Mouse (Mus musculus) hindbrain, embryonic 16.5 days (tissue): Measurements from ENCODE around the gene Fam122a. TPM values are rescaled to one million over a fixed set of nuclear protein-coding genes. Genes with fewer than 3 reads are reported as not detected.

ENCODE experiments used
- ATAC-seq: fragments of 200-750 bp; cut with Nextera tagmentation; 2 replicates; pipeline ENCODE4 v1.8.0; 2017; ENCODE audit warnings: moderate TSS enrichment, moderate library complexity
- H3K27ac ChIP-seq: fragments of 300-500 bp; sonication (generic); 2 replicates; pipeline ENCODE4 v1.5.1; 2014; ENCODE audit warnings: low read depth, mild to moderate bottlenecking, control low read depth, low read length, moderate library complexity
- H3K27me3 ChIP-seq: fragments of 300-500 bp; sonication (generic); replicated peaks from 2 replicates; pipeline ENCODE4 v1.6.1; 2014; ENCODE audit warnings: low read length; ENCODE audit not compliant: control insufficient read depth, insufficient read depth
- H3K36me3 ChIP-seq: fragments of 300-500 bp; sonication (generic); 2 replicates; pipeline ENCODE4 v1.6.1; 2014; ENCODE audit warnings: mild to moderate bottlenecking, low read length, moderate library complexity, mixed read lengths; ENCODE audit not compliant: control insufficient read depth, insufficient read depth
- H3K4me1 ChIP-seq: fragments of 300-500 bp; sonication (generic); 2 replicates; pipeline ENCODE4 v1.6.1; 2014; ENCODE audit warnings: low read depth, low read length; ENCODE audit not compliant: control insufficient read depth, insufficient read depth
- H3K4me2 ChIP-seq: fragments of 300-500 bp; sonication (generic); 2 replicates; pipeline ENCODE4 v1.6.1; 2014; ENCODE audit warnings: mild to moderate bottlenecking, low read length, control low read depth, moderate library complexity
- H3K4me3 ChIP-seq: fragments of 300-500 bp; sonication (generic); 2 replicates; pipeline ENCODE4 v1.5.1; 2014; ENCODE audit warnings: mild to moderate bottlenecking, low read length, control low read depth, moderate library complexity
- H3K9ac ChIP-seq: fragments of 300-500 bp; sonication (generic); 2 replicates; pipeline ENCODE4 v1.6.1; 2014; ENCODE audit warnings: low read depth, mild to moderate bottlenecking, control low read depth, low read length, moderate library complexity
- H3K9me3 ChIP-seq: fragments of 300-500 bp; sonication (generic); 2 replicates; pipeline ENCODE4 v1.6.1; 2014; ENCODE audit warnings: mild to moderate bottlenecking, low read length, moderate library complexity; ENCODE audit not compliant: control insufficient read depth
- WGBS: fragments of 180-500 bp; shearing (Covaris S2); extraction: QIAGEN DNeasy Blood & Tissue Kit; methylation state at CpG from one replicate; pipeline ENCODE4 v1.1.7; 2014; 5-methylcytosine and 5-hydroxymethylcytosine counted together
- polyA plus RNA-seq: library from polyadenylated mRNA; unstranded; fragments of >200 nt; fragmentation: Nextera tagmentation; extraction: Ambion mirVana; gene quantifications from 2 replicates; pipeline ENCODE4 v1.2.1, GENCODE M21; 2015

The Fam122a gene
- 52.1 and 53.9 TPM in 2 replicates for polyA plus RNA-seq

DNA sequence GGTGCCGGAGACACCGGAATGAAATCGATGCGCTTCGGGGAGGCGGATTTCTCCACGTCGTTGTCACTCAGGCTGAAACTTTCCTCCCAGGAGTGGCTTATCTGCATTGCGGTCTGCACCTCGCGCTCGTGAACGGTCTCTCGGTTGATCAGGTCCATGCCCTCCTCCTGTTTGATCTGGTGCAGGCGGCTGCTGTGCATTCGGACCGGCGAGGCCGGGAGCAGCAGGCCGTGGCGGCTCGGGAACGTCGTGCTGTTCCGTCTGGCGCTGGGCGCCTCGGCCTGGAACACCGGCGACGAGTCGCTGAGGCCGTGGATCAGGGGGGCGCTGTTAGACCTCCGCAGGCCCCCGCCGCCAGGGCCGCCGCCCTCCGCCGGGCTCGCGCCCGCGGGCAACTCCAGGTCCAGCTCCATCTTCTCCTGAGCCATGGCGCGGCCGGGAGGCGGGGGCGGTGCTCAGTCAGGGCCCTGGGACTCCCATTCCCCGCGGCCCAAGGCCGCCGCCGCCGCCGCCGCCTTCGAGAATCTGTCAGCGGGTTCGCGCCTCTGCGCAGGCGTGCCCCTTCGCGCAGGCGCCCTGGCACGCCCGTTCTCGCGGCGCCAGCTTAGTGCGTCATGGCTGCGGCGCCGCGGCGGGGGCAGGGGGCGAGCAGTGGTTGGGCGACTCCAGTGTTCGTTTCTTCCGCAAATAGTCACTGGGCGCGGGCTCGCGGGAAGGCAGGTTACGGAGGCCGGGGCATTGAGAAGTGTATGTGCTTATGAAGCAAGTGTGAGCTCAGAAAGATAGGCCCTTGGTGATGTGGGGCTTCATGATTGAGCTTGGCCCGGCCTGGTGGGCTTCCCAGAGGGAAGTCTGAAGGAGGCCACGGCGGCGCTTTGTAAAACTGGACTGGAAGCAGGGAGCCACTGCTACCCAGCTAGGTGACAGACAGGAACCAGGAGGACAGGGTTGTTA, at the start of gene Fam122a:
Gene Fam122a, minus strand, starts transcription at position 428 of the 954 bp plus-strand sequence.
- Histone ChIP-seq H3K36me3 (no peaks in the 10 kb centered on the region), H3K9me3 (no peaks in the 10 kb centered on the region), H3K27me3 (no peaks in the 10 kb centered on the region), H3K4me1 (peaks cover 13% of the 10 kb centered on the region), H3K4me3 (peak within 1 kb of the TSS; percentile 86), H3K4me2 (peak within 1 kb of the TSS; percentile 92), H3K9ac (peak within 1 kb of the TSS; percentile 92), H3K27ac (peak within 1 kb of the TSS; percentile 97)
- ATAC-seq, result peak; percentile 99
- WGBS, result under 1% methylated on average over 78 of the region's 92 CpGs

GRCm38 (mm10) chr19:24523476-24524313, 46.5 kb upstream of the Fam122a start:
- 75% methylated on average over 15 of the region's 15 CpGs for WGBS
- Histone ChIP-seq H3K4me1 (no peaks in the 10 kb centered on the region), H3K36me3 (no peaks in the 10 kb centered on the region), H3K27me3 (no peaks in the 10 kb centered on the region), H3K9me3 (no peaks in the 10 kb centered on the region), H3K4me2 (no peak overlapping the region), H3K27ac (no peak overlapping the region), H3K9ac (no peak overlapping the region), H3K4me3 (no peak overlapping the region)
- peak; percentile 27; the same call in 1 of the 2 replicates for ATAC-seq

DNA sequence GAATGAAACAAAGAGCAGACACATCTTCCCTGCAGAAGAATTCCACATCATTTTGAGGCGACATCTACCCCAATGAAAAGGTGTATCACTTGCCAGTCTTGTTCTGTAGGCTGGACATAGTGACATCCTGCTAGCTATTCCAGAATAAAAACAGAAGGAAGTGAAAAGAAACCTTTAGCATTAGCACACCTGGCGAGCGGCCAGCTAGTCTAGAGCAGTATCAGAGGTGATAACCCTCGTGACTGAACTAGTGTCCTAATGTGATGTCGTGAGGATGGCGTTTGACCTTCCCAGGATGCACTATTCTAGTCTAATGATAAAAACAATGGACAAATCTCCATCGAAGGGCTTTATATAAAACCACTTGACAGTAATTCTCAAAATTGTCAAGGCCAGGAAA, 44.8 kb upstream of the Fam122a start:
- Histone ChIP-seq H3K4me2 (no peak overlapping the region), H3K9me3 (no peaks in the 10 kb centered on the region), H3K4me3 (no peak overlapping the region), H3K27ac (no peak overlapping the region), H3K9ac (no peak overlapping the region), H3K36me3 (no peaks in the 10 kb centered on the region), H3K4me1 (no peaks in the 10 kb centered on the region), H3K27me3 (no peaks in the 10 kb centered on the region)
- ATAC-seq, result no peak
- 88% methylated on average over 7 of the region's 7 CpGs for WGBS

DNA sequence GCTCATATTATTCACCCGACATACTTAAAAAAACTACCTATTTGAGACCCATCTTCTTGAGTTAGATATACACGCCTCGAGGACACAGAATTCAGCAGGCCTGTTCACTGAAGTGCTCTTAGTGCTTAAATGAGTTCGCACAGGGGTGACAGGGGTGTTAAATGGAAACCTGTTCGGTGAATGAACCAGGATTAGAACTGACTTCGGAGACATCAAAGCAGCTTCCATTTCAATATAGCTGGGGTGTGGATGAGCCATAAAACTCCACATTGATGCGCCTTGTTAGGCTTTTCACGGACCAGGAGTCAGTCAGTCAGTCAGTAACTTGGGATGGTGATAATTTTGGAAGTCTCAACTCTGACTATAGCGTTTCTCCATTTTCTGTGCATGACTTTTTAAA, 44.0 kb upstream of the Fam122a start:
- no peaks in the 10 kb centered on the region for H3K4me1 ChIP-seq
- H3K4me2 ChIP-seq, result no peak overlapping the region
- no peak for ATAC-seq
- H3K36me3 ChIP-seq, result no peaks in the 10 kb centered on the region
- no peak overlapping the region for H3K27ac ChIP-seq
- no peak overlapping the region for H3K9ac ChIP-seq
- H3K27me3 ChIP-seq, result no peaks in the 10 kb centered on the region
- 88% methylated on average over 9 of the region's 9 CpGs for WGBS
- H3K9me3 ChIP-seq, result no peaks in the 10 kb centered on the region
- no peak overlapping the region for H3K4me3 ChIP-seq

DNA sequence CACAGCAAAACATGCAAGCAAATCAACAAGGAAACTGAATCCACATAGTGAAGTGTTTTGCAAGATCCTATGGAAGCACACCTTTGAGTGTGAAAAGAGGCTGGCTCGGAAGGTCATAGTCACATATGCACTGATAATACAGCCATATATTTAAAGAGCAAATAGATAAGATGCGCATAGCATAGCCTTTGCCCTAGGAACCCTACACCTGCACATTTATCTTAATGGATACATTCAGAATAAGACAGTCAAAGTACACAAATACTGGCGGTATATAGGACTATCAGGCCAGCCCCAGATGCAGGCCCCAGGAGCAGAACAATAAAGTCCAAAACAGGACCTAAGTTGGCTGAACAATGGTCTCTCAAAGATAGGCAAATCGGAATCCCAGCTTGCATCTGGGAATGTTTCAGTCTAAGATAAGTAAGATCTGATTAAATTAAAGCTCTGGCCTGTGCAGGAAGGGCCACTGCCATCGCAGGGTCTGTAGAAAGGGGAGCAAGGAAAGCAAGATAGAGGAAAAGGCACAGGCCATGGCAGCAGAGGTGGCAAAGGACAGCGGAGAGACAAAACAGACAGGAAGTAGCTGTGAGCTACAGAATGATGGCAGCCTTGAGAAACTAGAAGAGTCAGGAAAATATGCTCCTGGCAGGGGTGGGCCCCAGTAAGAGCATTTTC, 42.7 kb upstream of the Fam122a start:
- Histone ChIP-seq H3K9me3 (no peaks in the 10 kb centered on the region), H3K4me3 (no peak overlapping the region), H3K9ac (no peak overlapping the region), H3K4me2 (no peak overlapping the region), H3K27ac (no peak overlapping the region), H3K27me3 (no peaks in the 10 kb centered on the region), H3K4me1 (no peaks in the 10 kb centered on the region), H3K36me3 (no peaks in the 10 kb centered on the region)
- WGBS, result 91% methylated on average over 6 of the region's 6 CpGs
- ATAC-seq, result no peak

GRCm38 (mm10) chr19:24518384-24518783, 41.2 kb upstream of the Fam122a start:
- no peak overlapping the region for H3K4me3 ChIP-seq
- H3K9me3 ChIP-seq, result no peaks in the 10 kb centered on the region
- no peak overlapping the region for H3K4me2 ChIP-seq
- ATAC-seq, result no peak
- no peak overlapping the region for H3K27ac ChIP-seq
- H3K27me3 ChIP-seq, result no peaks in the 10 kb centered on the region
- H3K36me3 ChIP-seq, result no peaks in the 10 kb centered on the region
- no peak overlapping the region for H3K9ac ChIP-seq
- no peaks in the 10 kb centered on the region for H3K4me1 ChIP-seq

GRCm38 (mm10) chr19:24517057-24517456, 39.9 kb upstream of the Fam122a start:
- Histone ChIP-seq H3K4me2 (no peak overlapping the region), H3K9me3 (no peaks in the 10 kb centered on the region), H3K36me3 (no peaks in the 10 kb centered on the region), H3K4me3 (no peak overlapping the region), H3K27ac (no peak overlapping the region), H3K27me3 (no peaks in the 10 kb centered on the region), H3K4me1 (no peaks in the 10 kb centered on the region), H3K9ac (no peak overlapping the region)
- 90% methylated on average over 7 of the region's 7 CpGs for WGBS
- no peak for ATAC-seq

DNA sequence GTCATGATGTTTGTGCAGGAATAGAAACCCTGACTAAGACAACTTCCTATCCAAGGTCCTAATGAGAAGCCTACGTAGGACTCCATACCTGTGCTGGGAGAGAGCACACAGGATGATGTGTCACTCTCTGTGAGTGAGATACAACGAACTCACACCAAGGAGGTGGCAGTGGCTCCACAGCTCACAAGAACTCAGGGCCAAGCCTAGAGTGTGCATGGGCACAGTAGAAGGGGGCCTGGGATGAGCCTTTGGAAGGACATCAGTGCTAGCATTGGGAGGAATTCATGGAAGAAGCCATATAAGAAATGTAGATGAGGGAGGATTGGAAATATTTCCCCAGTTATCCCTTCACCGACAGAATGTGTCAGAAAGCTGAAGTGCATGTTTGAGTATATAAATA, 38.8 kb upstream of the Fam122a start:
- Histone ChIP-seq H3K4me3 (no peak overlapping the region), H3K9me3 (no peaks in the 10 kb centered on the region), H3K9ac (no peak overlapping the region), H3K4me1 (no peaks in the 10 kb centered on the region), H3K27me3 (no peaks in the 10 kb centered on the region), H3K36me3 (no peaks in the 10 kb centered on the region), H3K27ac (no peak overlapping the region), H3K4me2 (no peak overlapping the region)
- no peak for ATAC-seq
- 98% methylated on average over 3 of the region's 3 CpGs for WGBS
